Mouse (Mus musculus) hindbrain, embryonic 14.5 days (tissue): Measurements from ENCODE around the gene Celsr1. TPM values are rescaled to one million over a fixed set of nuclear protein-coding genes. Genes with fewer than 3 reads are reported as not detected.

Source experiments
- ATAC-seq: fragments of 200-750 bp; cut with Nextera tagmentation; 2 replicates; pipeline ENCODE4 v1.8.0; 2017; ENCODE audit warnings: moderate number of reproducible peaks, mild to moderate bottlenecking, moderate TSS enrichment, moderate library complexity; ENCODE audit not compliant: low FRiP score
- DNase-seq: peaks from one replicate; pipeline ENCODE4 v3.0.0-alpha.2; 2015; ENCODE audit warnings: low spot score
- H3K27ac ChIP-seq: fragments of 300-500 bp; sonication (generic); 2 replicates; pipeline ENCODE4 v1.5.1; 2014; ENCODE audit warnings: mild to moderate bottlenecking, moderate library complexity
- H3K27me3 ChIP-seq: fragments of 300-500 bp; sonication (generic); 2 replicates; pipeline ENCODE4 v1.6.1; 2014; ENCODE audit warnings: mild to moderate bottlenecking, low read length, mixed read lengths; ENCODE audit not compliant: control insufficient read depth, insufficient read depth
- H3K36me3 ChIP-seq: fragments of 300-500 bp; sonication (generic); replicated peaks from 2 replicates; pipeline ENCODE4 v1.6.1; 2014; ENCODE audit not compliant: control insufficient read depth, insufficient read depth
- H3K4me1 ChIP-seq: fragments of 300-500 bp; sonication (generic); replicated peaks from 2 replicates; pipeline ENCODE4 v1.6.1; 2014; ENCODE audit warnings: antibody characterized with exemption, low read length, mixed read lengths; ENCODE audit not compliant: control insufficient read depth, insufficient read depth
- H3K4me2 ChIP-seq: fragments of 300-500 bp; sonication (generic); replicated peaks from 2 replicates; pipeline ENCODE4 v1.6.1; 2014; ENCODE audit warnings: mild to moderate bottlenecking, moderate library complexity
- H3K4me3 ChIP-seq: fragments of 300-500 bp; sonication (generic); replicated peaks from 2 replicates; pipeline ENCODE4 v1.5.1; 2014; ENCODE audit warnings: mild to moderate bottlenecking, low read length
- H3K9ac ChIP-seq: fragments of 300-500 bp; sonication (generic); 2 replicates; pipeline ENCODE4 v1.6.1; 2014
- H3K9me3 ChIP-seq: fragments of 300-500 bp; sonication (generic); 2 replicates; pipeline ENCODE4 v1.6.1; 2016; ENCODE audit warnings: low read length; ENCODE audit not compliant: control insufficient read depth
- WGBS: fragments of 180-500 bp; shearing (Covaris S2); extraction: QIAGEN DNeasy Blood & Tissue Kit; methylation state at CpG from one replicate; pipeline ENCODE4 v1.1.7; 2014; 5-methylcytosine and 5-hydroxymethylcytosine counted together
- polyA plus RNA-seq: library from polyadenylated mRNA; unstranded; fragments of >200 nt; fragmentation: Nextera tagmentation; extraction: Ambion mirVana; gene quantifications from 2 replicates; pipeline ENCODE4 v1.2.1, GENCODE M21; 2014

Gene Celsr1
- polyA plus RNA-seq, 1 experiment from 2014 or later: 2.4 TPM

DNA sequence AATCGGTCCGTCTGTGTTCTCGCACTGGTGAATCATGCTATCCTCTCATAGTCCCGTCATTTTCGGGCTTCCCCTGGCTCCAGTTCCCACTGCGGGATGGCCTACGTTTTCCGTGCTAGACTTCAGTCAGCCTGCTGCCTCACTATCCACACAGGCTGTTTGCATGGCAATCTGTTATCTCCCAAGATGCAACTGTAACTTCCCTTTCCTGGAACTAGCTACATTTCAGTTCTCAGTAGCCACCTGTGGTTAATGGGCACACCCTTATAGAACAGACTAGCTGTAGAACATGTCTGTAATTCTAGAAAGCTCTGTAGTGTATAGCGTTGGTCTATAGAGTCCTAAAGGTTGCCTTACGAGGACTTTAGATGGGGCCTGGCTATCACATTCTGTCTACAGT is 17.6 kb upstream of the Celsr1 start:
- no peak overlapping the region for H3K4me2 ChIP-seq
- DNase-seq (no peak), ATAC-seq (no peak)
- H3K9me3 ChIP-seq: no peaks in the 10 kb centered on the region
- no peak overlapping the region for H3K9ac ChIP-seq
- H3K36me3 ChIP-seq: no peaks in the 10 kb centered on the region
- H3K4me1 ChIP-seq: no peaks in the 10 kb centered on the region
- H3K27ac ChIP-seq: no peak overlapping the region
- WGBS: 86% methylated on average over 10 of the region's 10 CpGs
- no peak overlapping the region for H3K4me3 ChIP-seq
- H3K27me3 ChIP-seq: no peaks in the 10 kb centered on the region

DNA sequence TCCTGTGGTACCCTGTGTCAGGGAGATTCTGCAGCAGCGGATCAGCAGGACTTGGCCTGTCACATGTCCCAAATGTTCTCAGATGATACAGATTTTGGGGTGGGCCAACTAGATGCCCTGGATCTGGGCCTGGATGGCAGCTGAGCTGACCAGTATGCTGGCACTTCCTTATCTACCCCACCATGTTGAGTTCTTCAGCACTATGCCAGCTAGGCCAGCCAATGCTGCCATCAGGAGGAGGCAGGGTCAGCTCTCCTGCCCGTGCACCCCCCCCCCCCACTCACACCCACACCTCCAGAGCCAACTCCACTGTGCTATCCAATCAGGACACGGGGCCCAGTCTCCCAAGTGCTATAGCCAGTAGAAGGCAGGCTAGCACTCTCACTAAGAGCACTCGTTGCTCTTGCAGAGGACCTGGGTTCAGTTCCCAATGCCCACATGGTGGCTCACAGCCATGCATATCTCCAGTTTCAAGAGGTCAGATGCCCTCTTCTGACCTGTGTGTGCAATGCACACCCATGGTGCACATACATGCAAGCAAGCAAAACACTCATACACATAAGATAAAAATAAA is 16.7 kb upstream of the Celsr1 start:
- no peak overlapping the region for H3K27ac ChIP-seq
- H3K4me3 ChIP-seq: no peak overlapping the region
- H3K4me2 ChIP-seq: no peak overlapping the region
- no peaks in the 10 kb centered on the region for H3K9me3 ChIP-seq
- no peaks in the 10 kb centered on the region for H3K4me1 ChIP-seq
- DNase-seq (no peak), ATAC-seq (no peak)
- WGBS: 74% methylated on average over 4 of the region's 4 CpGs
- no peaks in the 10 kb centered on the region for H3K36me3 ChIP-seq
- no peak overlapping the region for H3K9ac ChIP-seq
- H3K27me3 ChIP-seq: no peaks in the 10 kb centered on the region

DNA sequence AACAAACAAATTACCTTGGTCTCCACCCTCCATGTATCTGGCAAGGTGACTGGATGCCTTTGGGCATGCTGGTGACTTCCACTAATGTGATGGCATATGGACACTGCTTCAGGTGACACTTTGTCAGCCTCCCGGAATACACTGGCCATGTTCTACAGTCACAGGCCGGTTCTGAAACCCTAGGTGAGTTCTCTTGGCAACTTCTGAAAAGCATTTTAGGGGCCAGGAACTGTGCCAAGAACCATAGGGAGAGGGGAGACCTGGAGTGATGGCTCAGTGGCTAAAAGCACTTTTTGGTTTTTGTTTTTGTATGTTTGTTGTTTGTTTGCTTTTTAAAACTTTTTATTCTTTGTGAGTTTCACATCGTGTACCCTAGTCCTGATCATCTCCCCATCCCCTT is 15.9 kb upstream of the Celsr1 start:
- H3K27me3 ChIP-seq: no peaks in the 10 kb centered on the region
- H3K27ac ChIP-seq: no peak overlapping the region
- ATAC-seq (no peak), DNase-seq (no peak)
- WGBS: 83% methylated on average over 3 of the region's 3 CpGs
- no peak overlapping the region for H3K9ac ChIP-seq
- no peaks in the 10 kb centered on the region for H3K36me3 ChIP-seq
- no peak overlapping the region for H3K4me2 ChIP-seq
- no peaks in the 10 kb centered on the region for H3K9me3 ChIP-seq
- no peak overlapping the region for H3K4me3 ChIP-seq
- no peaks in the 10 kb centered on the region for H3K4me1 ChIP-seq

DNA sequence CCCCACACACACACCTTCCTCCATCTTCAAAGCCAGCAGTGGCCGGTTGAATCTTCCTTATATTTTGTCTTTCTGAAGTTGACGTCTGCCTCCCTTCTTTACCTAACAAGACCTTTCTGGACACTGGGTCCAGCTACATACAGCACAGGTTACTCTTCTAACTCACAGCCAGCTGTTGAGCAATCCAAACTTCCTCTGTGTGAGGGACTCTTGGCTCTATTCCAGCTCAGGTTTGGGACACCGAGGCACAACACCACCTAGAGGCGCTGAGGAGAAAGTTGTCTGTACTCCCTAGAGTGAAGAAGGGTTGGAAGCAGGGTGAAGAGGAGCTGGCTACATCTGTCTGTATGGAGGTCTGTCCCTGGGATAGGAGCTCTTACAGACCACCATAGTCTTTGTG is 8.8 kb upstream of the Celsr1 start:
- Histone ChIP-seq H3K9me3 (no peaks in the 10 kb centered on the region), H3K27me3 (peaks cover 8% of the 10 kb centered on the region; the same call in 1 of the 2 replicates), H3K4me2 (no peak overlapping the region), H3K4me3 (no peak overlapping the region), H3K36me3 (no peaks in the 10 kb centered on the region), H3K27ac (no peak overlapping the region), H3K4me1 (no peaks in the 10 kb centered on the region), H3K9ac (no peak overlapping the region)
- WGBS: 51% methylated on average over 4 of the region's 4 CpGs
- ATAC-seq (no peak), DNase-seq (no peak)

DNA sequence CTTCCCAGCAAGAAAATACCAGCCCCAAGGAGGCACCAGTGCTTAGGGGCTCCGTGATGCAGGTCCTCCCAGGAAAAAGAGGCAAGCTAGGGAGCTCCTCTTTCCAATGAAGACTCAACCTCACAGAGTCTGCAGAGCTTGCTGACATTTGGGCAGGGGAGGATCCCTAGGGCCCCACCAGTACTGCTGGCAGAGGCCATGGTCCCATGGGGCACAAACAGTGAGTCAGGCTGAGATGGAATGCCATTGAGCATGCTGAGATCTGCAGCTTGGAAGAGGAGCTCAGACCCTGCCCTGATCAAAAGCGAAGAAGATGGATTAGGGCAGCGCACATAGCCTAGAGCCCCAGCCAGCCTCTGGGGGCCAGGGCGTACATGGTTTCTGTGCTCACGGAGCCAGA is 7.8 kb upstream of the Celsr1 start:
- Histone ChIP-seq H3K36me3 (no peaks in the 10 kb centered on the region), H3K4me1 (no peaks in the 10 kb centered on the region), H3K9me3 (no peaks in the 10 kb centered on the region), H3K4me3 (no peak overlapping the region), H3K9ac (no peak overlapping the region), H3K27ac (no peak overlapping the region), H3K4me2 (no peak overlapping the region), H3K27me3 (peaks cover 8% of the 10 kb centered on the region; the same call in 1 of the 2 replicates)
- 80% methylated on average over 5 of the region's 5 CpGs for WGBS
- ATAC-seq: no peak
- DNase-seq: no peak

DNA sequence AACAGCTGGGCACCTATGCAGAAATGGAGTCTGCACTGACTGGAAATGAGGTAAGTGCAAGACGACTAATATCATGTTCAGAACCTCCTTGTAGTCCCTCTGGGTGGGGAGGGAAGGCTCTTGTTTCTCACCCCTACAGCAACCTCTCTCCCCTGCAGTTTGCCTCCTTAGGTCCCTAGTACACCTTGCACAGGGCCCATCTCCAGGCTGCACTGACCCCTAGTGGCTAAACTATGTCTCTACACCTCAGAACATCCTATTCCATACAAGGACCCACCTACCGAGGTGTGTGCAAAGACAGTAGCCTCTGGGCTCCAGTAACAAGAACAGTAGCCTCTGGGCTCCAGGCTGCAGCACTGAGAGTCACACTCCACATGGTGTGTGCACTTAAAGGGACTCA is 5.2 kb upstream of the Celsr1 start:
- no peak overlapping the region for H3K27ac ChIP-seq
- H3K27me3 ChIP-seq: peaks cover 23% of the 10 kb centered on the region
- H3K36me3 ChIP-seq: no peaks in the 10 kb centered on the region
- DNase-seq: peak; percentile 90
- H3K4me1 ChIP-seq: peaks cover 9% of the 10 kb centered on the region
- H3K4me2 ChIP-seq: no peak overlapping the region
- no peak overlapping the region for H3K4me3 ChIP-seq
- no peak overlapping the region for H3K9ac ChIP-seq
- ATAC-seq: peak; percentile 81
- H3K9me3 ChIP-seq: no peaks in the 10 kb centered on the region
- 0% methylated on average over 2 of the region's 2 CpGs for WGBS

DNA sequence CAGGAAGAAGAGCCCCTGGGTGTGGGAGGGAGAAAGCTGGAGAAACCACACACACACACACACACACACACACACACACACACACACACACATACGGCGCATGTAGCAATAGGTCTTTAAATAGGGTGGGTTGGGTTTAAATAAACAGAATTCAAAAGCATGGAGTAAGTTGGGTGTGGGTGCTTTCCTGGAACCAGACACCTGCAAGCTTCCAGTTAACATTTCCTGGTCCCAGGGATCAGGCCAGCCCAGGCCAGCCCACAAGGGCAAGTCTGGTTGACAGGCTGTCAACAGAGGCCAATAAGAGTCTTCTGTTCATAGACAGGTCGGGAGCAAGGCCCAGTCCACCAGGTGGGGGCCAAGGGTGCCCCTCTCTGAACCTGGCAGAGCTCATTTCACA is 2.3 kb upstream of the Celsr1 start:
- Histone ChIP-seq H3K9ac (no peak overlapping the region), H3K27ac (no peak overlapping the region), H3K4me3 (no peak overlapping the region), H3K9me3 (no peaks in the 10 kb centered on the region), H3K27me3 (peaks cover 44% of the 10 kb centered on the region), H3K4me1 (peaks cover 23% of the 10 kb centered on the region), H3K36me3 (no peaks in the 10 kb centered on the region), H3K4me2 (no peak overlapping the region)
- WGBS: 76% methylated on average over 3 of the region's 3 CpGs
- ATAC-seq: no peak
- no peak for DNase-seq

DNA sequence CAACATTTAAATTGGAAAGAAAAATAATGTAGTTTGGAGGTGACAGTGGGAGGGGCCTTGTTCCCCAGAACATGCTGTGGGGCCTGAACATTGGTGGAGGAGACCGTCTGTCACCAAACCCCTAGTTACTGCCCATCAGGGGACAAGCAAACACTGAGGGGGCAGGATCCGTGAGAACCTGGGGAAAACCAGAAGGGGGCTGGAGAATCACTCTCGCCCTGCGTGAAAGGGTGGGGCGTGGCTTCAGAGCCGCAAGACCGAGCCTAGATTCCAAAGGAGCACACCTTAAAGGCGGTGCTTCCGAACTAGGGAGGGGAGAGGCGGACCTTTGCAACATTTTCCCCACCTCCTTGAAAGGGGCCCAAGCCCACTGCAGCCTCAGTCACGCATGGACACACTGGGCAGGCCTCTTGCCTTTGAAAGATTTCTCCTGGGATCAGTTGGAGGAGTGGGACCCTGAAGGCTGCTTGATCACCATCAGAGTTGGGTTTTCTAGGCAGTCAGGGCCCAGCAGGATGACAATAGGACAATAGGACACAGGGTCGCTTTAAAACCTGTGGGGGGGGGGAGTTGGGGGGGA is 1.3 kb upstream of the Celsr1 start:
- peak overlapping the region; percentile 47; the same call in 1 of the 2 replicates for H3K4me3 ChIP-seq
- DNase-seq: no peak

DNA sequence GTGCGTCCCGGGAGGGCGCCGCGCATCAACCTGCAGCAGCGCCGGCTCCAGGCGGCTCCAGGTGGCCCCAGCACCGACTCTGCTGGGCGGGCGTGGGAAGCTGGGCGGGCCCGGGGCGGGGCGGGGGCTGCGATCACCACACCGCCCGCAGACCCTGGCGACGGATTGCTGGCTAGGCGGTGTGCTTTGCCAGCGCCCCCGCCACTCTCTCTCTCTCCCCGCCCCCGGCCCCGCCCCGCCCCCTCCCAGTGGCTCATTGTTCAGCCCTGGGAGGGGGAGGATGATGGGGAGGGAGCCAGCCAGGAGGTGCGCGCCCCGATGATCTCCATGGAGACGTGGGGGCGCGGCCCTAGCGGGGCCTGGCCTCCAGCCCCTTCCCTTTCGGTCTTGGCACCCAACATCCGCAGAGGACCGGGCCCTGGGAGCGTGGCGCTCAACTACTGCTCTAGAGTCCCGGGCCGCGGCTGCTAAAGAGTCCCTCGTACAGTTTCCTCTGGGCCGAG is 495 bp upstream of the Celsr1 start:
- Histone ChIP-seq H3K4me3 (peak overlapping the region; percentile 47), H3K4me2 (peak overlapping the region; percentile 86), H3K27ac (peak overlapping the region; percentile 41; the same call in 1 of the 2 replicates), H3K27me3 (peaks cover 35% of the 10 kb centered on the region), H3K36me3 (no peaks in the 10 kb centered on the region), H3K4me1 (peaks cover 23% of the 10 kb centered on the region), H3K9ac (peak overlapping the region; percentile 46), H3K9me3 (peaks cover 5% of the 10 kb centered on the region; the same call in 1 of the 2 replicates)
- ATAC-seq: peak; percentile 72
- peak; percentile 46 for DNase-seq
- under 1% methylated on average over 36 of the region's 44 CpGs for WGBS

More for the DNA sequence above, 1.3 kb upstream of the Celsr1 start:
- WGBS: 6% methylated on average over 12 of the region's 12 CpGs
- H3K9ac ChIP-seq: no peak overlapping the region
- peaks cover 43% of the 10 kb centered on the region for H3K27me3 ChIP-seq
- ATAC-seq: no peak
- no peaks in the 10 kb centered on the region for H3K36me3 ChIP-seq
- H3K27ac ChIP-seq: no peak overlapping the region
- peaks cover 23% of the 10 kb centered on the region for H3K4me1 ChIP-seq
- peak overlapping the region; percentile 86 for H3K4me2 ChIP-seq
- peaks cover 5% of the 10 kb centered on the region; the same call in 1 of the 2 replicates for H3K9me3 ChIP-seq
